Mouse (Mus musculus): ENCODE measurements around the gene Otogl.

- TF ChIP-seq CTCF (IDR thresholded peaks at IDR 0.05; ENCODE audit: low read depth, low read length) (no peak), GATA1 (IDR thresholded peaks at IDR 0.05; ENCODE audit: borderline replicate concordance, low read length) (no peak), POLR2AphosphoS5 (IDR thresholded peaks at IDR 0.05; ENCODE audit: insufficient replicate concordance, low read depth, low read length) (no peak)
These were observed 31.9 kb upstream of the Otogl start for GRCm38 (mm10) chr10:107943859-107944258.

All from G1E (cell line).